Mouse (Mus musculus): ENCODE results near the gene Ndufc2.

Gene Ndufc2

DNA sequence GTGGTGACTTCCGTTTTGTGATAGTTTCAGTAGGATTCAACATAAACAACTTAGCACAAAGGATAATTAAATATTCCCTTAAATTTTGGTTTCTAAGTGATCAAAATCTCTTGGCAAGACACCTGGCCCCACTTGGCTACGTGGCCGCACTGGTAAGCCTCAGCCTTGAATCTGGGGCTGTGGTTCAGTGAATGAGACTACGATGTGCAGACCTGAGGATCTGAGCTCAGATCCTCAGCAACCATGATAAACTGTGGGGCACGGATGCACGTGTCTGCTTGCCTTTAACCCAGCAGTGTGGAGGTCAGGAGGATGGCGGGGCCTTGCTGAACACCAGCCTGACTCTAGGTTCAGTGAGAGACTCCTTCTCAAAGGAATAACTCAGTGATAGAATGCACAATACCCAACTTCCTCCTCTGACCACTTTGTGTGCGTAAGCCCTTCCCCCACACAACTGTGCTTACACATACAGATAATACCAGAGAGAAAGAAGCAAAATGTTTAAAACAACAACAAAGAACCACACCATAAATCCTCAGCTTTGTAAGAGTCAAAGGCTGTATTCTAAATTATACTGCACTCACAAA is 12.1 kb upstream of the Ndufc2 start:
- no peak for DNase-seq (ENCODE audit: low spot score)

- DNase-seq (ENCODE audit: low spot score), result no peak
Measured at GRCm38 (mm10) chr7:97388541-97388940, 11.3 kb upstream of the Ndufc2 start.

DNA sequence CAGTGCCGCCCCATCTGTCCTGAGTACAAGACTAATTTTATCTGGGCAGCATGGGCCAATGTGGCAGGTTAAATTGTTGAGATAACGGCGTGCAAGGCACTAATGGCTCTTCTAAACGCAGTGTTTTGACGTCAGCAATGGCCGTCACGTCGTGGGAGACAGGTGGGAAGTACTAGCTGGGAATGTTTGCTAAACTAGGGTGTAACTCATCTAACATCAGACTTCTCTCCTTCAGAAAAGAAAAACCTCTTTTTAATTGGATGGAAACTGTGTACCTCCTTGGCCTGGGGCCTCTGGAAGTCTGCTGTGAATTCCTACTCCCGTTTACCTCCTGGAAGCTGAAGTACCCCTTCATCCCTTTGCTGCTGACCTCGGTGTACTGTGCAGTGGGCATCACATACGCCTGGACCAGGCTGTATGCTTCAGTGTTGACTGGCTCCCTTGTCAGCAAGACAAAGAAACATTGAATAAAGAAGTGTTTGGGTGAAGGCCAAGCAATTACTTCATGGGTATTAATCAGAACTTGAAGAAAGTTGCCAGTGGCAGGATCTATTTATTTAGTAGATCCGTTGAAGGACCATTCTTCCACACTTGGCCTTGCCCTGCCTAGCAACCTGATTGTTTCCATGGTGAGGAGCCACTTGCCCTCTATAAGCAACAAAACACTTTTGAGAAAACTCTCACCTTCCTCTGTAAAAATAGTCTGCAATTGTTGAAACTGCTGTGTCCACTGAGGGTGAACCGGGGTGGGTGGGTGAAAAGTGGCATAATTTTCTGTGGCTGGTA is 8.3 kb upstream of the Ndufc2 start:
- DNase-seq (ENCODE audit: low spot score), result no peak

GRCm38 (mm10) chr7:97392079-97392445 is 7.7 kb upstream of the Ndufc2 start:
- no peak for DNase-seq (ENCODE audit: low spot score)

DNA sequence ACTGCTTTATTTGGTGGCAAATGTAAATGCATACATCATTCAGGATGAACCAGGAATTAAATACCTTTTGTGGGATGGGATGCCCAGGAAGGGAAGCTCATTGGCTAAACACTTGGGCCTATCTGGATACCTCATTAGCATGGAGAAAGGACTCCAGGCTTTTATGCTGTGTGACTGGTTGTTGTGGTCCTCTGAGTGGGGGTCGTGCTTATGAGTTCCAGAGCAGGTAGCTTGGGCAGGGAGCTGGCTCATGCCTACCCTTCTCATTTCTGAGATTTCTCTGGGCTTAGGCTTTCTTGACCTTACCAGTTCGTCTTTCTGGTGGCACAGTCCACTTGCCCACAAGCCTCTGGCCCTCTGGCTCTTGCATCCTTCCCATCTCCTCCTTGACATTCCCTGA is 5.4 kb upstream of the Ndufc2 start:
- no peak for DNase-seq (ENCODE audit: low spot score)

DNA sequence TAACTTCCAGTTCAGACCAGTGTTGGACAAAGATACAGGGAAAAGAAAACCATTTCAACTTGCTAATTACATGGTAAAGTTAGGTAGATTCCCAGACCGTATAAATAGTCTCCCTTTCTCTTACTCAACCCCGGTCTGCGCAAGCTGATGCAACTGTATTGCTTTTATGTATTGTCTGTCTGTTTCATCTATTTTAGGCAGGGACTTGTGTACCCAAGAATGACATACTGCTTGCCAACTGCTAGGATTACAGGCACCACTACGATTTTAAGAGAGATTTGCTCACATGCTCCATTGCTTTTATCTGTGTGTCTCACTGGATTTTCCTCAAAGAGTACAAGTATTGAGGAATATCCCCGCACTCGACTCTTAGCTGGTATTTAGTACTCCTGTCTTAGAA is 860 bp upstream of the Ndufc2 start:
- no peak for DNase-seq (ENCODE audit: low spot score)

DNA sequence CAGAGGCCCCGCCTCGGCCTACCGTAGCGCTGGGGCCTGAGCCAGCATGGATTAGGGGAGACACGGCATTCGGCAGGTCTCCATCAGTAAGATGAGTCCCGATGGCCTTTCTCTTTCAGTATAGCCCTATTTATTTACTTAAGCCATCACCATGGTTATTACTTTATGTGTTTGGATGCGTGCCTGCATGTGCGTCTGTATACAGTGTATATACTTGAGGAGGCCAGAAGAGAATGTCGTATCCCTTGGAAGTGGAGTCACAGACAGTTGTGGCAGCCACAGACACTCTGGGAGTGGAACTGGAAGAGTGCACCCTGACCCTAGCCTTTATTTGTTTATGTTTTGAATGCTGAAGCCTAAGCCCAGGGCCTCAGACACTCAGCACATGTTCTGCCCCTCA is 7.3 kb downstream of the Ndufc2 start:
- no peak for DNase-seq (ENCODE audit: low spot score)

GRCm38 (mm10) chr7:97411106-97411505 is 11.3 kb downstream of the Ndufc2 start:
- no peak for DNase-seq (ENCODE audit: low spot score)

GRCm38 (mm10) chr7:97411575-97411974 is 11.8 kb downstream of the Ndufc2 start:
- no peak for DNase-seq (ENCODE audit: low spot score)

DNA sequence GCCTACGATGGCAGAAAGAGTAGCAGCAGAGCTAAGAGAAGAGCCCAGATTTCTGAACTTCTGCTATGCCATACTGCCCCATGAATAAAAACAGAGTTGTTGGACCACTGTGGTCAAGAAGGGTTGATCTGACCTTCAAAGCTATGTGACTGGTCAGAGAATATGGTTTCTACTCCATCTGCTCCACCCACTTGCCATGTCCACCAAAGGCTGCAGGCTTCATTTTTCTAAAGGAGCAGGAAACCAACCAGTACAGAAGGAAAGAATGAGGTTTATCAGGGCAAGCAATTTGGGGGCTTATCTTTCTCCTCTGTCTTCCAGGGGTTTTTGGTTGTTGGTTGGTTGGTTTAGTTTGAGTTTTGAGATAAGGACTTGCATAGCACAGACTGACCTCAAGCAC is 14.2 kb downstream of the Ndufc2 start:
- no peak for DNase-seq (ENCODE audit: low spot score)

DNA sequence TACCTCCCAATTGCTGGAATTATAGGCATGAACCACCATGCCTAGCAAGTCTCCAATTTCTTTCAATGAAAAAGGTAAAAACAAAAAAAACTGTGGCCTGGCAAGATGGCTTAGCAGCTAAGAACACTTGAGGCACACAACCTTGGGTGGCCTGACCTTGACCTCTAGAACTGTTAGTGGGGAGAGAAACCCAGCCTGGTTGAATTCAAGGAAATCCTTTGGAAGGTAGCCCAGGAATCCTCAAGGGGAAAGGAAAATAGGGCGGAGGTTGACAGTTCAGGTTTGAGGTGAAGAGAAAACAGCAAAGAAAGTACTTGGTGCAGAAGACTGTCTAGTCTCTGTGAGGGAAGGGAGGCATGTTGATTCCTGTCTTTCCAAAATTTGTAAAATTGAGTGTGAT is 14.6 kb downstream of the Ndufc2 start:
- no peak for DNase-seq (ENCODE audit: low spot score)

DNA sequence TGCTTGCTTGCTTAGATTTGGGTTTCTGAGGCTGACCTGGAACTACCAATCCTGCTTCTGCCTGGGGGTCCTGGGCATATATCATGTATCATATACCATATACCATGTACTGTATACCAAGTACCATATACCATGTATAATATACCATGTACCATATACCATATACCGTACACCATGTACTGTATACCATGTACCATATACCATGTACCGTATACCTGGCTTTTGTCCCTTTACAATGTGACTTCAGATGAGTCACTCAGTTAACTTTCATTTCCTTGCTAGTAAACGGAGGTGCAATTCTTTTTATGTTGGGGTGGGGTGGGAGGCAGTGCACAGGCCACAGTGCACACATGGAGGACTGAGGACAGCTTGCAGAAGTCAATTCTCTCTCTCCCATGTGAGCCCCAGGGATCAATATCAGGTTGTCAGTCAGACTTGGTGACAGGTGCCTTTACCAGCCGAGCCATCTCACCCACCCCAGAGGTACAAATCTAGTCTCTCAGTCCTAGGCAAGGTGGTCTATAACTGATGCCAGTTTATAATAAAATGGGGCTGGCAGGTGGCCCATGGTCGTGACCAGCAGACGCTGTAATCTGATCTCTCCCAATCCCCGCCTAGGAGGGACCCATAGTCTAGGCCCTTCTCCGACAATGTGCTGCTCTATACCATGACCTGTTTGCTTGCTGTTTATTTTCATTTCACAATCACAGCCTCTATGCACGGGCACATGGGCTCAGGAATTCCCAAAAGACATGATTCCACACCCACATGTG is 15.3 kb downstream of the Ndufc2 start:
- DNase-seq (ENCODE audit: low spot score), result no peak

DNA sequence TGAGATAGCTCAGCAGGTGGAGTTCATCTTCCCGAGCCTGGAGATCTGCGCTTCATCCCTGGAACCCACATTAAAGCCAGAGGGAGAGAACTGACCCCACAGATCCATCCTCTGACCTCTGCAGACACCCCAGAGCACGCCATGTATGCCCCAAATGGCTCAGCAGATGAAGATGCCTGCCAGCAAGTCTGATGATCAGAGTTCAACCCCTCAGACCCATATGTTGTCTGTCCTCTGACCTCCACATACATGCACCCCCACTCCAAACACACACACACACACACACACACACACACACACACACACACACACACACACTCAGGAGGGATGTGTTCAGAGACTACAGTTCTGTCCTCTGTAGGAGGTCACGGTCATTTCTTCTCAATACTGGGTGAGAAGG is 16.7 kb downstream of the Ndufc2 start:
- no peak for DNase-seq (ENCODE audit: low spot score)

GRCm38 (mm10) chr7:97416906-97417777 is 17.3 kb downstream of the Ndufc2 start, which contains the start of gene Thrsp:
Thrsp (minus strand) TSS chr7:97417730.
- DNase-seq (ENCODE audit: low spot score), result no peak

- no peak for DNase-seq (ENCODE audit: low spot score)
Measured at GRCm38 (mm10) chr7:97418717-97419116, 18.9 kb downstream of the Ndufc2 start.

DNA sequence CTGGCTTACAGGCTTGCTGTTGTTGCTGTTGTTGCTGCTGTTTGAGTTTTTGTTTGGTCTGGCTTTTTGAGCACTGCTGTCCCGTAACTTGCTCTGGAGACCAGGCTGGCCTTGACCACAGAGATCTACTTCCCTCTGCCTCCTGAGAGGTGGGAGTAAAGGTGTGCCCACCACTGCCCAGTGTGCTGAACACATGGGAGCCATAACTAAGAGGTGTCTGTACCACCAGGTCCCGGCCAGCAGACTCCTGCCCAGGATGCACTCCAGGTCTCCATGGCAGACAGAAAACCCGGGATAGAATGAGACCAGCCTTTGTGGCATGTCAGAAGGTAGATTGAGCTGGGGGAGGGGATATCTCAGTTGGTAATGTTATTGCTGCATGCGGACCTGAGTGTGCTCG is 19.4 kb downstream of the Ndufc2 start:
- DNase-seq (ENCODE audit: low spot score), result no peak

- DNase-seq (ENCODE audit: low spot score), result no peak
Measured at GRCm38 (mm10) chr7:97420406-97420805, 20.6 kb downstream of the Ndufc2 start.

- no peak for DNase-seq (ENCODE audit: low spot score)
Measured at GRCm38 (mm10) chr7:97420958-97421651, 21.3 kb downstream of the Ndufc2 start.

- no peak for DNase-seq (ENCODE audit: low spot score)
Measured at GRCm38 (mm10) chr7:97423754-97424153, 24.0 kb downstream of the Ndufc2 start.

DNA sequence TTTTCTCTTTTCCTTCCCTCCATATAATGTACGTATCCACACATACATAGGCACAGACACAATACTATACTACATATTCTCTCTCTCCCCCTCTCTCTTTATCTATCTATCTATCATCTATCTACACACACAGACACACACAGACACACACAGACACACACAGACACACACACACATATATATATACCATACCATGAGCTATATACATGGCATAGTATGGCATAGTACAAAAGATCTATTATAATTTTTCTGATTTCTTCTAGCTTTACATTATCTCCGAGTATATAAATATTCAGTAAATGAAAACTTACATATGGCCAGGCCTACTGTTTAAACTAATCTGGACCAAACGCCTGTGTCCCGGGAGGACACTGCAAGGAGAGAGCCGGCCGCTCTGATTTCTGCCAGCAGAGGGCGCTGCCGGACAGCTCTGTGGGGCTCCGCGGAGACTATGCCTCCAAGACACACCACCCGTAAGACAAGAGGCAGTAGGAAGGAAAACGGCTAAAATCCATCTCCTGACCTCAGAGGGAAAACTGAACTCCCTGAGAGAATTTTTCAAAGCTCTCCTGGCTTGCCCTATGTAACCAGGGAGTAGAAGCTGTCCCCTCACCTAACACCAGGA is 24.9 kb downstream of the Ndufc2 start:
- DNase-seq (ENCODE audit: low spot score), result peak; percentile 79

DNA sequence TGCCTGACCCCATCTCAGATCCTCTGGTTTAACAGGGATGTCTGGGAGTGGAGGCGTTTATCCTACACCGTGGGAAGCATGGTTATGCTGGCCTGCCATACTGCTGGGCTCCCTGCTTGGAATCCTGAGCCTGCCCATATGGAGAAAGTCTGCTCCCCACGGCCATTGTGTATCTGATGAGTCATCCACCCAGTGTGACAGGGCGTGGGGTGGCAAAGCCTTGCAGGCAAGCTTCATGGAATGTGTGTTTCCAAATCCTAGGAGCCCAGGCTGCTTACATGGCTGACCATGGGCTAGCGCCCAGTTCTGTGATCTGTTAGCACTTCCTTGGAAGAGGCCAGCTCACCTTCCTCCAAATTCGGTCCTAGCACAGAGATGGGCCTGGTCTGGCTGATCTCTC is 26.8 kb downstream of the Ndufc2 start:
- DNase-seq (ENCODE audit: low spot score), result no peak
